In genomic region chr14:119005834-119006233, GRCm38 (mm10) we compare ENCODE assay signal across 8 mouse cellular contexts.
DNase-seq lines count a peak whose midpoint lies in the region; ATAC-seq and TF ChIP-seq lines count a peak whose summit lies in the region.

No protein-coding gene starts in this region.

- DNase-seq in adrenal gland, adult 2 months = peak; percentile 31
- DNase-seq in adrenal gland, postnatal 14 days = no peak
- no peak for DNase-seq in layer of hippocampus, adult 2 months (ENCODE audit: low spot score in 2 of 2)
- no peak for DNase-seq in layer of hippocampus, postnatal 10 days (ENCODE audit: low spot score in 2 of 2)
- peak; percentile 40 for DNase-seq in hindbrain, postnatal 0 days (ENCODE audit: low spot score)
- no peak for DNase-seq in left cerebral cortex, postnatal 10 days (ENCODE audit: extremely low spot score in 1 of 2, low spot score in 2 of 2)
- no peak for DNase-seq in layer of hippocampus, adult 8-10 months (ENCODE audit: low spot score in 2 of 2)

- H3K9ac ChIP-seq in hindbrain, postnatal 0 days (replicated peaks; ENCODE audit: low read length) = 0 out of 2 replicates have a peak overlapping the region, but pooled peaks have one; percentile 51
- 0 out of 2 replicates have a peak overlapping the region, but pooled peaks have one; percentile 1 for H3K9ac ChIP-seq in neural tube, embryonic 14.5 days (replicated peaks; ENCODE audit: low read depth, low read length)

- intact Hi-C loops in left cerebral cortex, postnatal 10 days (cut with DNase I) = no loop called here

- H3K4me1 ChIP-seq in hindbrain, postnatal 0 days (ENCODE audit: insufficient read depth, low read length) = no peaks in the 10 kb centered on the region
- peaks cover 3% of the 10 kb centered on the region; the same call in 1 of the 2 replicates for H3K4me1 ChIP-seq in neural tube, embryonic 14.5 days (ENCODE audit: control insufficient read depth, insufficient read depth, low read length)

- 0 out of 2 replicates have a peak, but pooled peaks have one; percentile 8 for TF ChIP-seq CTCF in layer of hippocampus, adult 2 months (conservative IDR thresholded peaks at IDR 0.05)
- TF ChIP-seq CTCF in hindbrain, postnatal 0 days (IDR thresholded peaks at IDR 0.05; ENCODE audit: low read depth) = no peak

- H3K27ac ChIP-seq in layer of hippocampus, adult 2 months = peak overlapping the region; percentile 85
- peak overlapping the region; percentile 56 for H3K27ac ChIP-seq in hindbrain, postnatal 0 days
- H3K27ac ChIP-seq in neural tube, embryonic 14.5 days (ENCODE audit: low read depth, low read length) = no peak overlapping the region; the same call in 1 of the 2 replicates

- H3K27me3 ChIP-seq in hindbrain, postnatal 0 days (ENCODE audit: insufficient read depth, low read length) = no peaks in the 10 kb centered on the region
- H3K27me3 ChIP-seq in neural tube, embryonic 14.5 days (ENCODE audit: control insufficient read depth, insufficient read depth, low read length) = no peaks in the 10 kb centered on the region

- 11% methylated on average over 5 of the region's 5 CpGs for WGBS in hindbrain, postnatal 0 days
- WGBS in neural tube, embryonic 14.5 days = 4% methylated on average over 5 of the region's 5 CpGs

- peaks cover 4% of the 10 kb centered on the region for H3K36me3 ChIP-seq in hindbrain, postnatal 0 days (ENCODE audit: insufficient read depth, low read length)
- peaks cover 2% of the 10 kb centered on the region; the same call in 1 of the 2 replicates for H3K36me3 ChIP-seq in neural tube, embryonic 14.5 days (ENCODE audit: control insufficient read depth, insufficient read depth, low read length)

- H3K9me3 ChIP-seq in hindbrain, postnatal 0 days (ENCODE audit: low read length) = no peaks in the 10 kb centered on the region
- no peaks in the 10 kb centered on the region for H3K9me3 ChIP-seq in neural tube, embryonic 14.5 days (ENCODE audit: control insufficient read depth, low read length)

- H3K4me3 ChIP-seq in layer of hippocampus, adult 2 months = peak overlapping the region; percentile 70; the same call in 1 of the 2 replicates
- H3K4me3 ChIP-seq in hindbrain, postnatal 0 days (ENCODE audit: low read length) = peak overlapping the region; percentile 45; the same call in 1 of the 2 replicates
- H3K4me3 ChIP-seq in neural tube, embryonic 14.5 days (ENCODE audit: low read depth, low read length) = peak overlapping the region; percentile 43; the same call in 1 of the 2 replicates

- ATAC-seq in hindbrain, postnatal 0 days = no peak
- ATAC-seq in neural tube, embryonic 14.5 days (ENCODE audit: low read depth) = peak; percentile 10; the same call in 1 of the 2 replicates

- peak overlapping the region; percentile 91 for H3K4me2 ChIP-seq in hindbrain, postnatal 0 days (ENCODE audit: low read depth, low read length)
- peak overlapping the region; percentile 93 for H3K4me2 ChIP-seq in neural tube, embryonic 14.5 days (ENCODE audit: low read depth, low read length)

Comparison
In these comparisons a context has a peak if more than half of its experiments do, and no peak if none do; other contexts are left out.
1. DNase-seq: peak in adrenal gland, adult 2 months (single experiment) and hindbrain, postnatal 0 days (single experiment); none in adrenal gland, postnatal 14 days (single experiment), layer of hippocampus, adult 2 months (0 of 2), layer of hippocampus, postnatal 10 days (0 of 2), left cerebral cortex, postnatal 10 days (0 of 2) and layer of hippocampus, adult 8-10 months (0 of 2).
2. Peak in every context shown above with its lines, with median percentiles within 50 percentile points of each other: H3K4me3 ChIP-seq.